Comparison of ENCODE assay signal across 14 mouse cellular contexts in genomic region chr8:88292926-88293325, GRCm38 (mm10).
"Had no signal": no experiment of that assay in that cellular context is flagged by ENCODE, and none has a peak within 500 bp of the region (broad histone marks: within the 10 kb centered on the region; RNA-seq: fewer than 3 reads in every experiment).

No protein-coding gene starts in this region.

- H3K36me3 ChIP-seq: limb, embryonic 15.5 days; lung, embryonic 15.5 days; midbrain, embryonic 15.5 days; neural tube, embryonic 12.5 days; stomach, embryonic 15.5 days had no signal

- H3K27ac ChIP-seq: kidney, postnatal 0 days; limb, embryonic 15.5 days; lung, embryonic 15.5 days; midbrain, embryonic 15.5 days; neural tube, embryonic 12.5 days; stomach, embryonic 15.5 days had no signal

- H3K4me1 ChIP-seq: midbrain, embryonic 15.5 days; neural tube, embryonic 12.5 days had no signal

- DNase-seq: kidney, adult 9 months; kidney, postnatal 36 days; layer of hippocampus, adult 9-11 months; layer of hippocampus, postnatal 36 days; lung, postnatal 14 days had no signal

- H3K9ac ChIP-seq: limb, embryonic 15.5 days; lung, embryonic 15.5 days; midbrain, embryonic 15.5 days; neural tube, embryonic 12.5 days; stomach, embryonic 15.5 days had no signal

- ATAC-seq: intestine, postnatal 0 days; midbrain, embryonic 15.5 days had no signal

- H3K9me3 ChIP-seq: limb, embryonic 15.5 days; lung, embryonic 15.5 days; megakaryocyte, embryonic 14.5 days; midbrain, embryonic 15.5 days; neural tube, embryonic 12.5 days; stomach, embryonic 15.5 days had no signal

- H3K27me3 ChIP-seq: limb, embryonic 15.5 days; lung, embryonic 15.5 days; megakaryocyte, embryonic 14.5 days; midbrain, embryonic 15.5 days; neural tube, embryonic 12.5 days; stomach, embryonic 15.5 days had no signal

- H3K4me3 ChIP-seq: limb, embryonic 15.5 days; lung, embryonic 15.5 days; midbrain, embryonic 15.5 days; neural tube, embryonic 12.5 days; stomach, embryonic 15.5 days had no signal

- H3K4me2 ChIP-seq: limb, embryonic 15.5 days; lung, embryonic 15.5 days; midbrain, embryonic 11.5 days; midbrain, embryonic 15.5 days; neural tube, embryonic 12.5 days; stomach, embryonic 15.5 days had no signal
